Mouse (Mus musculus): ENCODE results near the gene Nanos2. TPM values are rescaled to one million over a fixed set of nuclear protein-coding genes. Genes with fewer than 3 reads are reported as not detected.

Gene Nanos2
- polyA plus RNA-seq (2012), result not detected in 2 replicates

DNA sequence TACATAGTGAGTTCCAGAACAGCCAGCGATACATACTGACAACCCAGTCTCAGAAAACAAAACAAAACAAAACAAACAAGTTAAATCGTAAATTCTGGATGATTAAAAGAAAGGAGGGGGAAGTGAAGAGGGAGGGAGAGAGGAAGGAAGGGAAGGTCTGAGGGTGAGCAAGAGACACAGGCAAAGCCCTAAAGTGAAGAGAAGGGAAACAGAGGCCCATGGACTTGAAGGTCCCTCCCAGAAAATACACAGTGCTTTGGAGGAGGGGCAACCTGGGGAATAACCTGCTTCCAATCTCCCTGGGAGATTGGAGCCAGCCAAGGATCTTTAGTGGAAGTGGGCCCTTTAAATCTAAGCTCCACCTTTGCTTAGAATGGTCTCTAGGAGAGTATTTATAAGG is at the start of gene Nanos2:
Gene Nanos2 (plus strand): TSS at position 301 of the 400 bp plus-strand sequence.
- no peak for TF ChIP-seq GATA1 (IDR thresholded peaks at IDR 0.05; ENCODE audit: low read length)

DNA sequence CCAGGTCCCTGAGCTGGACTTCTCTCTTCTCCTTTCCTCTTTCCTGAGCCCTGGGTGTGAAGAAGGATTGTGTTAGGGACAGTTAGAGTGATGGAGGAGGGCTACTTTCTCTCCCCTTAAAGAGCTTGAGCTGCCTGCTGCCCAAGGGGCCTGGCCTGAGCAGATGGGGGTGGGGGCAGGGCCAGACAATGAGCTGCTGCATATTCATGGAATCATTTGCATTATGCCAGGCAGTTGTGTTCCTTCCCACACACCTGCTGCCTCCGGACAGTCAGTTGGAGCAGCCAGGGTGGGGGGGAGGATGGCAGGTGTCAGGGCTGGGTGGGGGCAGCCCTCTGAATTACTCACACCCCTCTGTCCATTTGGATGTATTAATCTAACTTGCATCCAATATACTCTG is 44.8 kb upstream of the Nanos2 start:
- no peak for TF ChIP-seq GATA1 (IDR thresholded peaks at IDR 0.05; ENCODE audit: low read length)

DNA sequence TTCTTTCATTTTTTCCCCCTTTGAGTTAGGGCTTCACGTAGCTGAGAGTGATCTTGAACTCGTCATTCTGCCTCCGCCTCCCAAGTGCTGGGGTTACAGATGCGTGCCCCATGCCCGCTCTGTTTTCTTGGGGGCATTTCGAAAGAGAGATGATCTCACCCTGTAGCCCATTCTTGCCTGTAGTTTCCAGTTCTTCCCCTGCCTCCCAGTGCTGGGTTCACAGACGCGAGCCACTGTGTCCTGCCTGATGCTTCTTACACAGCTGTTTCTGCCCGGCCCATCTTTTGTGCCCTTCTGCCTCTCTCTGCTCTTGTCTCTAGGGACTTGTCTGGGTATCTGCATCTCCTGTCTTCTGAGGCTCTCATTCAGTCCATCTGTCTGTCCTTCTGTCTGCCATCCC is 44.4 kb upstream of the Nanos2 start:
- no peak for TF ChIP-seq GATA1 (IDR thresholded peaks at IDR 0.05; ENCODE audit: low read length)

DNA sequence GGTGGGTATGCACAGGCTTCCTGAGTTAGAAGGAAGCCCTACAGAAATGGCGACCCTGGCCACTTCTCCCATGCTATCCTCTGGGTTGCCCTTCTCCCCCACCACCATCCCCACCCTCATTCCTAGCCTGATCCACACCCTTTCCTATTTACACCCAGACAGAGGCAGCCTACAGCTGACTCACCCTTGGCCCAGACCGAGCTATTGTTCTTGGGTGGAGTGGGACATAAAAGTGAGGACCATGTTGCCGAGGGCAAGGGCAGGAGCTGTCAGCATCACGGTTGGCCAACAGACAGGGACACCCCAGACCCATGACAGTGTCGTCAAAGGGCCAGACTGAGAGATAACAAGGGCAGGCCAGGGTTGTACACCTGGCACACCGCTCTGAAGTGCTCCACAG is 39.0 kb upstream of the Nanos2 start:
- no peak for TF ChIP-seq GATA1 (IDR thresholded peaks at IDR 0.05; ENCODE audit: low read length)

DNA sequence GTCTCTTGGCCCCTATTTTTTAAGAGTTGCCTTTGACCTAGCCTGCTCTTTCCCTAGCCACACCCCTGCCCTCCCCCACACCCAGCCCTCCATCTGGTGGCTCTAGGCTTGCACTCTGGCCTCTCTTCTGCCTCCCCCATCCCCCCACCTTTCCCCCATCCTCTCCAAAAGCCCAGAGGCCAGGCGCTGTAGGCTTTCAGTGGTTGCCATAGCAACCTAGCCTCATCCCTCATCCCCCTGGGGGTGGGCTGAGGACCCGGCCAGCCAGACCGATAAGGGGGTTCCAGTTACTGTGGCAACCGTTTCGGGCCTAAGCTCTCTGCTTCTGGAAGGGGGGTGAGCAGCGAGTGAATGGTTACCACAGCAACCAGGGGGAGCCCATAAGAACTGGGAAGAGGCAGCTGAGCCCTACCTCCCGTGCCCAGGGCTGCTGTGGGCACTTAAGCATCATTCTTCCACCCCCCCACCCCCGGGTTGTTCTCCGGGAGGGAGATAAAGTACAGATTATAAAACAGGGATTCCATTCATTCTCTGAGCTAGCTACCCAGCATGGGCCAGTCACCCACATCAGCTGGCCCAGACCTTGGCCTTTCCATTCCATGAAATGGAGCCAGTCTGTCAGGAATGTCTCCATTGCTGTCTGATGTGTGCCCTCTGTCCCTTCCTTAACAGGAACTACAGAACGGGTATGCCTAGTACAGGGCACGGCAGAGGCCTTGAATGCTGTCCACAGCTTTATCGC is 37.2 kb upstream of the Nanos2 start:
- no peak for TF ChIP-seq GATA1 (IDR thresholded peaks at IDR 0.05; ENCODE audit: low read length)

DNA sequence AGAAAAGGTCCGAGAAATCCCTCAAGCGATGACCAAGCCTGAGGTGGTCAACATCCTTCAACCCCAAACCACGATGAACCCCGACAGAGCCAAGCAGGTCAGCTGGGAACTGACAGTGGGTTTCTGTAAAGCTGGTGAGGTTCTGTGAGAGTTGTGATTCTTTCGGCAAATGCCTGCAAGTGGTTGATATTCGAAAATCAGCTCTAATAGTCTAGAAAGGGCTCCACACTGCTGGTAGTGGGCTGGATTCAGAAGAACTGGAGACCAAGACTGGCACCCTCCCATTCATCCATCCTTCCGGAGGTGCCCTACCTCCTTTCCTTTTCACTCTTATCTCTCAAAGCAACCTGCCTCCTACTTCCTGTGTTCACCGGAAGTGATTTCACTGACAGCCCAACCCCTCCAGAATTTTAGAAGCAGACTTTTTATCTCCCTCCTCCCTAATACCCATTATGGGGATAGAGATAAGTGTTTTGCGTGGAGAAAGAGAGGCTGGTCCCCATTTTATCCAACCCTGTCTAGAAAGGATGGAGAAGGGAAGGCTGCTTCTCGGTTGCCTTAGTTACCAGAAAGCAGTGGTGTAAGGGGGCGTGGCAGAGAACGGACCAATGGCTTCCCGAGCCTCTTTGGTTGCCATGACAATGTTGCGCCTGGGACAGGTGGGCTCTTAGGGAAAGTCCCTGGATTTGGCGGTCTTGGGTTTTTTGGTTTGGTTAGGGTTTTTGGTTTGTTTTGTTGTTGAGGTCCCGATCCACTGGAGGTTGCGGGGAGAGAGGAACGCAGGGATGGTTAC is 36.5 kb upstream of the Nanos2 start:
- no peak for TF ChIP-seq GATA1 (IDR thresholded peaks at IDR 0.05; ENCODE audit: low read length)

DNA sequence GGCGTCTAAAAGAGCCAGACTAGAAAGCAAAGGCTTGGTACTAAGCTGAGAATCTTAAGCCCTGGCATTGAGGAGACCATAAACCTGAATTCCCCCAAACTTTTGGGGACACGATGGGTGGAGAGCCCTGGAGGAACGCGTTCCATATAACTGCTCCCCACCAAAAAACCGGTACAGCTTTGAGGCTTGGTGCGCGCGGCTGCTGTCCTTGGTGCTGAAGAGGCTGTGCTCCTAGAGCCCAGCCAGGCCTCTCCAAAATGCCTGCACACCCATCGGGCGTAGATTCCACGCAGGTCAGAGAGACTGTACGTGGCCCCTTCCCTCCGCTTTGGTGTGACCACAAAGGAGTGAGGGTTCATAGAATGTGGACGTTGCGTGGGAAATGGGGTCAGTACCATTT is 35.8 kb upstream of the Nanos2 start:
- no peak for TF ChIP-seq GATA1 (IDR thresholded peaks at IDR 0.05; ENCODE audit: low read length)

DNA sequence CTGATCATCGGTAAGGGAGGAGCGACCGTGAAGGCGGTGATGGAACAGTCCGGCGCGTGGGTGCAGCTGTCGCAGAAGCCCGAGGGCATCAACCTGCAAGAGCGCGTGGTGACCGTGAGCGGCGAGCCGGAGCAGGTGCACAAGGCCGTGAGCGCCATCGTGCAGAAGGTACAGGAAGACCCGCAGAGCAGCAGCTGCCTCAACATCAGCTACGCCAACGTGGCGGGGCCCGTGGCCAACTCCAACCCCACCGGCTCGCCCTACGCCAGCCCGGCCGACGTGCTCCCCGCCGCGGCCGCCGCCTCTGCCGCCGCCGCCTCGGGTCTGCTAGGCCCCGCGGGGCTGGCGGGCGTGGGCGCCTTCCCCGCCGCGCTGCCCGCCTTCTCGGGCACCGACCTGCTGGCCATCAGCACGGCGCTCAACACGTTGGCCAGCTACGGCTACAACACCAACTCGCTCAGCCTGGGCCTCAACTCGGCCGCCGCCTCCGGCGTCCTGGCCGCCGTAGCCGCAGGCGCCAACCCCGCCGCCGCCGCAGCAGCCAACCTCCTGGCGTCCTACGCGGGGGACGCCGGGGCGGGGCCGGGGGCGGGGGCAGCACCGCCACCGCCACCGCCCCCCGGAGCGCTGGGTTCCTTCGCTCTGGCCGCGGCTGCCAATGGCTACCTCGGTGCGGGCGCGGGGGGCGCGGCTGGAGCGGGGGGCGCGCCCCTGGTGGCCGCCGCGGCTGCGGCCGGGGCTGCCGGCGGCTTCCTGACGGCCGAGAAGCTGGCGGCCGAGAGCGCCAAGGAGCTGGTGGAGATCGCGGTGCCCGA is 29.4 kb upstream of the Nanos2 start:
- TF ChIP-seq GATA1 (IDR thresholded peaks at IDR 0.05; ENCODE audit: low read length), result no peak

DNA sequence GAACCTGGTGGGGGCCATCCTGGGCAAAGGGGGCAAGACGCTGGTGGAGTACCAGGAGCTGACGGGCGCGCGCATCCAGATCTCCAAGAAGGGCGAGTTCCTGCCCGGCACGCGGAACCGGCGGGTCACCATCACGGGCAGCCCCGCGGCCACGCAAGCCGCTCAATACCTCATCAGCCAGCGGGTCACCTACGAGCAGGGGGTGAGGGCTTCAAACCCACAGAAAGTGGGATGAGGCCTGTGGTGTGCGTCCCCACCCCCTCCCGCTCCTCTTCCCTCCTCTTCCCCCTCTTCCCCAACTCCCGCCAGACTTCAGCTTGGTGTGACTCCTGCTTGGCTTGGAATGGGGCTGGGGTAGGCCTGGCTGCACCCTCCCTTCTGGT is 28.8 kb upstream of the Nanos2 start:
- TF ChIP-seq GATA1 (IDR thresholded peaks at IDR 0.05; ENCODE audit: low read length), result no peak

DNA sequence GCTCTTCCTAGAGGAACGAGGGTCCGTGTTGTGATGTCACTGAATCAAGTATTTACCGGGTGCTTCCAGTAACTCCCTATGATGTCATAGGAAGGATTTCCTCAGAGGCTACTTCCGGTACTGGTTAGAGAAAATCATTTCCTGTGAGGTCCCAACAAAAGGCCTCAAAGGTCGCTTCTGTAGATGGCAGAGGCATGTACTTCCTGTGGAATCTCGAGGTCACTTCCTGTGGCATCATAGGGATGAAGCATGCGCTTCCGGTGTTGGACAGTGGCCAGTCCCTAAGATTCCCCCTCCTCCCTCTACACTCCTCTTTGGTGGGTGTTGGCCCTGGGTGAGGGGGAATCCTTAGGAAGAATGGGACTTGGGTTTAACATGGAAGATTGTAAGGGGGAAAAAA is 27.8 kb upstream of the Nanos2 start:
- no peak for TF ChIP-seq GATA1 (IDR thresholded peaks at IDR 0.05; ENCODE audit: low read length)

DNA sequence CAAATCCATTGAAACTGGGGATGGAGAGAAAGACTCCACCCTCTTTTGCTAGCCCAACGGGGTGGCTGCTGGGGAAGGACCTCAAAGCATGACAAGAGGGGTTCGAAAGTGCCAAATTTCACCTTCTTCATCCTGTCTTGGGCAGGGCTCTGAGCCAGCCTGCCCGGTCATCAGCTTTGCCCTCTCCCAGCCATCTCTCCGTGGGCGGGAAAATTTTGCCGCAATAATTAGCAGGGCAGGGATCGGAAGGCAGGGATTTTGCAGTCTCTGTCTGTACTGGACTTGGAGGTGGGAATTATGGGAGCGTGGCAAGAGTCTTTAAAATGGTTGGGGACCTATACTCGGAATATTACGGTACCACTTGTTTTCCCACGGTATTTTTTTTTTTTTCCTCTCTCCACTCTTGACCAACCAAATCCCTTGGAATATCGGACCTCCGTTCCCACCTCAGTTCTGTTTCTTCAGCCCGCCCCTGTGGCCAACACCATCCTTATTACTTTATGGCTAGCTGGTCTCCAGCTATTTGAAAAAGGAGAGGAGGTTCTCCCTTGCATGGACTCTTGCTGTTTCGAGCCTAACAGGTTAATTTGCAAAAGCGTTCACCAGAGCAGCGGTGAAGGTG is 24.9 kb upstream of the Nanos2 start:
- TF ChIP-seq GATA1 (IDR thresholded peaks at IDR 0.05; ENCODE audit: low read length), result no peak

DNA sequence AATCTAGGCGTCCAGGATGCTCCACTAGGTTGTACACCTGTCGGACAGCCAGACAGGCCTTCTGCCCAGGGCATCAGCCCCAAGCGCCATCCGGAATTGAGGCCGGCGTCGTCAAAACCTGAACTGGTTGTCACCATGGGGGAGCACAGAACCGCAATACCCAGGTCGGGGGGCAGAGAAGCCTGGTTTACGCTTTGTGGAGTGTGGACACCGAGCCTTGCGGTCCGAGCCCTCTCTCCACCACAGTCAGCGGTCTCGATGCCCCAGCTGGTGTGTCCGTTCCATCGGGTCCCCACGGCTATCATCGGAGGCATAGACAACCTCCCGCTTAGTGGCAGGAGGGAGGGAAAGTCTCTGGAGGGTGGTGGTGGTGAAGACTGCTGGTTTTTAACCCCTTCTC is 24.4 kb upstream of the Nanos2 start:
- no peak for TF ChIP-seq GATA1 (IDR thresholded peaks at IDR 0.05; ENCODE audit: low read length)

DNA sequence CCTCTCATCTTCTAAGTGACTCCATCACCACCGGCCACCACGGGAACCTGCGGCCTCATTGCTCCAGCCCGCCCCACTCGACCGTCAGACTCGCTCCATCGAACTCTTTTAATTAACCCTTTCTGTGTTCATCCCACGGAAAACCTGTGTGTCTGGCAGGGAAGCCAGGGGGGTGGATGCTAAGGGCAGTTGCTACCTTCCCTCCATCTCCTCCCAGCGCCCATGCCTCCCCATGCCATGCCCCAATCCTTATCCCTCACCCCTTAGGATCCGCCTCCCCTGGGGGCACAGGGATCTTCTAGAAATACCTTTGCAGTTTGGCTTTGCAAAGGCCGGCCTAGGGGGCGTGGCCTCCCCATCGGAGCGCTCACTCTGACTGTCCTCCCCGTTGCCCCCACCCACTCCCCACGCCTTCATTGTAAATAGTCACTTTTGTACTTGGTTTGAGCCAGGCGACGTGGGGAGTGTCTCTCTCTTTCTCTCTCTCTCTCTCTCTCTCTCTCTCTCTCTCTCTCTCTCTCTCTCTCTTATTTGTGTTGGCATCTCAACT is 23.8 kb upstream of the Nanos2 start:
- no peak for TF ChIP-seq GATA1 (IDR thresholded peaks at IDR 0.05; ENCODE audit: low read length)

DNA sequence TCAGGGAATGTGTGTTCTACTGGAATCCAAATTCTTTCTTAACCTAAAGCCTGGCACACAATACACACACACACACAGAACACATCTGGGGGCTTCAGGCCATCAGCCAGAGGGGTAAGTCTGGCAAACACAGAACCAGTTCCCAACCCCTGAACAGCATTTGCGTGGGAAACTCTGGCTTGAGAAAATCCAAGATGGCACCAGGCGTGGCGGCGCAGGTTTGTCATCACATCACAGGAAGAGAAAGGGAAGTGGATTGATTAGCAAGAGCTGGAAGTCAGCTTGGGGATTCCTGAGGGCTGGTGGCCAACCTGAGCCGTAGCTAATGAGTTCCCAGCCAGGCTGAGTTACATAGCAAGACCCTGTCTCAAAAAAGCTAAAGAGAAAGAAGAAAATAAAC is 21.9 kb upstream of the Nanos2 start:
- TF ChIP-seq GATA1 (IDR thresholded peaks at IDR 0.05; ENCODE audit: low read length), result no peak

DNA sequence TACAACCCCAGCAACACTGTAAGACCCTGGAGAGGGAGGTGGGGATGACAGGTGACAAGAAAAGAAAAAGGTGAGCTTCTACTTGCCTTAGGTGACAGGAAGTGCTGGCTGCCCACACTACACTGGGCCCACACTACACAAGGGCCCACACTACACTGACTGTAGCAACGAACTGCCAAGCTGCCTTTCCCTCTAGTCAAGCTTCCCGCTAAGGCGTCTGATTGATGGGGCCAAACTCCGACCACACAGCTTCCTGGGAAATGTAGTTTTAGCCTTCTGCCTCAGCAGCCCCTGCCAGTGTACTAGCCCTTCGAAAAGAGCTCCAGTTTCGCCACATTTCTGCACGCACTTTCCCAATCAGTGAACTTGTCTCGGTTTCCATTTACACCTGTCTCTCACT is 19.6 kb upstream of the Nanos2 start:
- no peak for TF ChIP-seq GATA1 (IDR thresholded peaks at IDR 0.05; ENCODE audit: low read length)
